Mouse (Mus musculus) adrenal gland, postnatal 10 days (tissue): ENCODE results near the gene Exoc4. TPM values are rescaled to one million over a fixed set of nuclear protein-coding genes. Genes with fewer than 3 reads are reported as not detected.
A peak's percentile ranks its signal among the peaks of the same experiment; 100 is the strongest.

Source experiments
- DNase-seq: peaks from one replicate; pipeline ENCODE4 v3.0.0; 2021; ENCODE audit warnings: mixed read lengths
- total RNA-seq, 2 experiments: library from RNA; stranded (reverse); gene quantifications; 2 replicates each; pipeline ENCODE4 v1.2.3; 2021

The Exoc4 gene
- total RNA-seq, 2 experiments from 2014 or later, result 36.9 to 53.3 TPM

GRCm38 (mm10) chr6:33869251-33869650, 620.4 kb downstream of the Exoc4 start:
- no peak for DNase-seq

DNA sequence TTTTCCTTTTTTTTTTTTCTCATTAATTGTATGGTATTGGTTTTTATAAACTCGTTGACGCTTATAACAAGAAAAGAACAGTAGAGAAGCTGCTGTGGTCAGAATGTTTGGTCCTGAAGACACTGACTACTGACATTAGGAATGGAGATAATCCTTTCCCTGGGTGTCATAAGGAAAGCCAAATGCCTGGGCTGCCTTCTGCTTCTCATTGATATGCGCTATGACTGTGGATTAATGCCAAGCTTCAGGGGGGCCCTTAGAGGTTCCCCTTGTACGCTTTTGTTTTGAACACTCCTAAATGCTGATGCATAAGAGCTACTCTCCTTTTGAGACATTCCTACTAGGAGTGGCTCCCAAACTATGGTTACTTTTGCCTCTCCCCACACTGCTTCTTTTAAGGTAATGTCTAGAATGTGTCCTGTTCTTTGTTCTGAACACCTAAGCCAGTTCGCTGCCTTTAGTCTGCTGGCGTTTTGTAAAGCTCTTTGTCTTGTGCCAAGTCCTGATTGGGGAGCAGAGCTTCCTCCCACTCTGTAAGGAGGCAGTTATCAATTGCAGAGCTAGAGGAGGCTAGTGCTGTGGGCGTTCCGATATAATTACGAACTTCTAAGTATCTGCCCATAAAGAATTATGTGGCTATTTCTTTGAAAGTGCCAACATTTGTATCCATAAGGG, 621.7 kb downstream of the Exoc4 start:
- no peak for DNase-seq

GRCm38 (mm10) chr6:33871286-33871685, 622.4 kb downstream of the Exoc4 start:
- DNase-seq, result no peak

DNA sequence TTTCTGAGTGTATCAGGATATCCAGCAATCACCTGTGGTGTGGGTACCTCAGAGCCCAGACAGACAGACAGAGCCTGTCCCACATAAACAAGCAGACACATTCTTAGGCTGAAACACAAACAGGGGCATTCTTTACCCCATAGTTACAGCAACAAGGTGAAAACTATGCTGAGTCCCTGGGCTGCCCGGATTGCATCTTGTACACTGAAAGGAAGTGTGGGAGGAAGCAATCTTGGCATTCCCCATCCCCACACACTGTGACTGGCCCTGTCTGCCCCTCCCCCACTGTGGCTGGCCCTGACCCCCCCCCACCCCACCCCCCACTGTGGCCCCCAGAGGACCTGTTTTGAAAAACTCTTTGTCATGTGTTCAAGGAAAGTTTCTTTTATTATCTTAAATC, 623.3 kb downstream of the Exoc4 start:
- no peak for DNase-seq

- DNase-seq, result no peak
Measured at GRCm38 (mm10) chr6:33873000-33873399, 624.1 kb downstream of the Exoc4 start.

GRCm38 (mm10) chr6:33874291-33875014, 625.6 kb downstream of the Exoc4 start:
- no peak for DNase-seq

- peak; percentile 55 for DNase-seq
Measured at GRCm38 (mm10) chr6:33884141-33884683, 635.3 kb downstream of the Exoc4 start.

- no peak for DNase-seq
Measured at GRCm38 (mm10) chr6:33886941-33887340, 638.1 kb downstream of the Exoc4 start.

DNA sequence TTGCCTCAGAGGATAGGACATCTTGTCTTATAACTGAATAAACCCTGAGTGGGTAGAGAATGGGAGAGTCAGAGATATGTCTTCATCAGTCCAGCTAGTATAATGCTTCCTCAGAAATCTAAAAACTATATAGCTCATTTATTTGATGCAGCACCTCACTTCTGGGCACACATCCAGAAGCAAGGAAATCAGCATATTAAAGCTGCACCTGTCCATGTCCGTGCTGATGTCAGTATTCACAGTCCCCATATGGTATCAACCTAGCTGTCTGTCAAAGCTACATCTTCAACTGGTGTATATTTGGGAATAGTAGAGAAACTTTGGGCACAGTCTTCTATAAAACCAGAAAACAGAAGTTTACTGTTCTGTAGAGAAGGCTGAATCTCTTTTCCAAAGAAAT, 642.0 kb downstream of the Exoc4 start:
- no peak for DNase-seq

DNA sequence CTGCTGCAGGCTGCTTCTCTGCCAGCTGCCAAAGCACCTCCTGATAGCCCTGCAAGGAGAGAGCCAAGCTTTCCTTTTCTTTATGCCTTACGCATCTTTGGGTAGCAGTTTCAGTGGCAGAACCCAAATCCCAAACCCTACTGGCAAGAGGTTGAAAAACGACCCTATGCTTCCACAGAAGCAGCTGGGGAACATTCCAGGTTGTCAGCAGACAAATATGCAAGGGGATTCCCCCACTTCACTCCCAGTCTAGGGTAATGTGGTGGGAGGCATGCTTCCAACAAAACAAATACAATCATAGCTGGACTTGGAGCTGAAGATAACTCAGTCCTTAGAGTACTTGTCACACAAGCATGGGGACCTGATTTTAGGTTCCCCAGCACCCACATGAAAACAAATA, 643.3 kb downstream of the Exoc4 start:
- DNase-seq, result no peak

DNA sequence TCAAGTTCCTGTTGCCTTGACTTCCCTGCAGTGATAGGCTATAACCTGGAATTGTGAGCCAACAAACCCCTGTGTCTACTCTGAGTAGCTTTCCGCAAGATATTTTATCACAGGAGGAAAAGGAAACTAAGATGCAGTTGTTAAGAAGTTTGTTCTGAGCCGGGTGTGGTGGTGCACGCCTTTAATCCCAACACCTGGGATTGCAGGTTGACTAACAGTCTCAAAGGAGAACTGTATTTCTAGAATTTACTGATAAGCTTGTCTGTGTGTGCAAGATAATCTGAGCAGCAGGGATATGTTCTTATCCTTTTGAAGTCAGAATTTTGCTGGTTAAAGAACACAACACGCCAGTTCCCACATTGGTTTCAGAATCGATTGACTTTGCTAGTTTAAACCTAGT, 651.1 kb downstream of the Exoc4 start:
- no peak for DNase-seq

GRCm38 (mm10) chr6:33900615-33901014, 651.7 kb downstream of the Exoc4 start:
- DNase-seq, result no peak

DNA sequence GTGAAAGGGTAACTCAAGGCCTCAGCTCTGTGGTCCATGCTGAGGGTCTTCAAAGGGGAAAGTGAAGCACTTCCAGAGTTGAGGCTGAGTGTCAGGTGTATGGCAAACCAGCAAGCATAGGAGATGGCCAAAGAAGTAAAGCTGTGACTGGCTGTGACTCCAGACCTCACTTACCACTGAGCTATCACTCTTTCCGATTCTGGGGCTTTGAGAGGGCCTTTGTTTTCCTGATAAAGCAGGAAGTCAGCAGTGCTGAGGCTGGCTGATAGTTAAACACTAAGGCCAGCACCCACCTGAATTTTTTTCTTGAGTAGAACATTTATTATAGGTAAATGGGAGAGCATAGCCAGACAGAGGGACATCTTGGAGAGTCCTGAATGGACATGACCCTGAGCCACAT, 656.2 kb downstream of the Exoc4 start:
- no peak for DNase-seq

GRCm38 (mm10) chr6:33910671-33911070, 661.8 kb downstream of the Exoc4 start:
- no peak for DNase-seq

DNA sequence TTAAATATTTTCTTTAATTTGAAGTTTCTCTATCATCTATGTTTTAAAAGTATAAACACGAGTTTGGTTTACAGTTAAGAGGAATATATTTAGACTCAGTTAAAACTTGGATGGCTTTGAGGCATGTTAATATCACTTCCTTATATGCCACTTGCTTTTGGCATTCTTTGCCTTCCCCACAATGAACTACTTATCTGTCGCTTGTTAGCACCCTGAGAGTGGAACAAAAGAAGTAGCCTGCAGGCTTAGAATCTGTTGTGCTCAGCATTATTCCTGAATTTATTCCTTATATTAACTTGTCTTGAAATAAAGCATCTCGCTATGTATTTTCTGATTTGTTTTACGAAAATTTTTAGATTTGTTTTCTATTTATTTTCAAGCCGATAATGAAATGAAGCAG, 664.2 kb downstream of the Exoc4 start:
- no peak for DNase-seq

DNA sequence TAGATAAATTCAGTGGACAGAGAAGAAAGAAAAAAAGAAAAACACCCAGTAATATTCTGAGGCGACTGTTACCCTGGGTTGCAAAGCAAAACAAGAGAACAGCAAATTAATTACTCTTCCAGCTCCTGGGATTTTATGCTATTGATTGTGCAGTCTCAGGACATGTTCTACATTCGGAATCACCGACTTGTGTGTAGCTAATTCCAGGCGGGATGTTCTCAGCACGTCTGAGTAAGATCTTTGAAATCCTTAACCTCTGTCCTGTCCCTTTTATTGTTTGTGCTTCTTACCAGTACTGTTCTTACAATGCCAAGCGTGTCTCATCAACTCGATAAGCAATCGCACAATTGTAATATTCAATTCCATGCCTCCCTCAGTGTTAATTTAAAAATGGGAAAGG, 664.6 kb downstream of the Exoc4 start:
- DNase-seq, result no peak

GRCm38 (mm10) chr6:33913964-33914363, 665.1 kb downstream of the Exoc4 start:
- DNase-seq, result no peak

DNA sequence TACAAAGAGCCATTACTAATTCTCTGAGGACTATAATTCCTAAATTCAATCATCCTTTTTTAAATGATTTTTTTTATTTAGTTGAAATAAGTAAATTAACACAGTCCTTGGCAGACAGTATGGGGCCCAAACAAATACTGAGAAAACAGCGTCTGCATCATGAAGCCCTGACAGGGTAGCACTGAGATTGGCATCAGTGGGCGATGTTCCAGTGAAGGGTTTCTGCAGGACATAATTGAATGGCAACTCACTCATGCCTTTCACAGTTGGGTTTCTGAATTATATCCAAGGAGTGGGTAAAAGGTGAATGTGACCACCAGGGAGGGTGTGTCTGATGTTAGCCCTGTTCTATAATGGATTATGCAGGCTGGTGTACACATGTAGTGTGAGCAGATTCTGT, 674.7 kb downstream of the Exoc4 start:
- peak; percentile 4 for DNase-seq

- DNase-seq, result no peak
Measured at GRCm38 (mm10) chr6:33924888-33925287, 676.0 kb downstream of the Exoc4 start.

GRCm38 (mm10) chr6:33929342-33930086, 680.6 kb downstream of the Exoc4 start:
- peak; percentile 89 for DNase-seq

DNA sequence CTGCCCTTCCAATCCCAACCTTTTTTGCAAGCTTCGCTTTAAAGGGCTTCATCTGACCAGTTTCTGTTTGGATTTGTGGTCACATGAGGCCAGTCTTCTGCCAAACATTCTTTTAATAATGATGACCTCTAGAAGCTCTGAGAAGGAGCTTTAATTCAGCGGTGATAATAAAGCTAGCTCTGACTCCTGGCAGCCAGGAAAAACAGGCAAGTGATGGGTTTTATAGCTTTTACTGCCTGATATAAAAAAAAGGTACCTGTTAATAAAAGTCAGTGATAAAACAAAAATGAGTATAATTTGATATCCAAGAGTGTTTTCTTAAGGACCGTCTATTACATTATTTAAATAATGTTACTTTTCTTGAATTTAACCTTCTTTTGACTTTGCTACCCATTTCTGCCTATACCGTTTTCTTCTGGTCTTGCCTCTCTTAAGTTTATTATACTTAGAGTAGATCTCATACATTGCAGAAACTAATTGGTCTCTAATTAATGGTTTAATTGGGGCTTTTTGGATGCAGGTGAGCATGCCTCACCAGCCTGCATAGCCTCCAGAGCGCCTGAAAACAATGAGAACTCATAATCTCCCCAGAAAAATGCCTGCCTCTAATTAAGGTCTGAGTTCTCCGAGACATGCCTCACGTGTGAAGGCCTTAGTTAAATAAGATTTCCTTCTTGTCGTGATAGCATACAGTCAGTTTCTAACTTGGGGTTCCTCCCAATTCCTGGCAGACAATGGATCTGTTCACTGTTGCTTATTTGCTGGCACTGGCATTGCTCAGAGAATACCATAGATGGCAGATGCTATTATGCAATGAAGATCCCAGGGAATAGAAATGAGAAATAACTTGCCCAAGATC, 681.4 kb downstream of the Exoc4 start:
- DNase-seq, result no peak

GRCm38 (mm10) chr6:33937906-33938305, 689.0 kb downstream of the Exoc4 start:
- no peak for DNase-seq
